Mouse (Mus musculus) cerebellum, adult (tissue): ENCODE results near the gene C1qtnf2.
A peak's percentile ranks its signal among the peaks of the same experiment; 100 is the strongest.

Experiments used
- ATAC-seq: cut with Nextera tagmentation; 2 replicates; pipeline ENCODE4 v1.9.2; 2017; ENCODE audit warnings: mild to moderate bottlenecking, moderate library complexity, mixed read lengths; ENCODE audit not compliant: insufficient number of reproducible peaks, low FRiP score, low TSS enrichment

C1qtnf2 gene

GRCm38 (mm10) chr11:43481672-43482522, 7.8 kb downstream of the C1qtnf2 start:
- no peak for ATAC-seq

- no peak for ATAC-seq
Observed at GRCm38 (mm10) chr11:43483122-43483792, 9.2 kb downstream of the C1qtnf2 start.

- 0 out of 2 replicates have a peak, but pooled peaks have one; percentile 20 for ATAC-seq
Observed at GRCm38 (mm10) chr11:43484057-43484456, 10.0 kb downstream of the C1qtnf2 start.

- no peak for ATAC-seq
Observed at GRCm38 (mm10) chr11:43484652-43485051, 10.6 kb downstream of the C1qtnf2 start.

GRCm38 (mm10) chr11:43485855-43486254, 11.8 kb downstream of the C1qtnf2 start:
- ATAC-seq = no peak

GRCm38 (mm10) chr11:43492663-43493062, 18.6 kb downstream of the C1qtnf2 start:
- peak; percentile 18; the same call in 1 of the 2 replicates for ATAC-seq

- 0 out of 2 replicates have a peak, but pooled peaks have one; percentile 37 for ATAC-seq
Observed at GRCm38 (mm10) chr11:43493815-43494409, 19.8 kb downstream of the C1qtnf2 start.

- no peak for ATAC-seq
Observed at GRCm38 (mm10) chr11:43495037-43495436, 21.0 kb downstream of the C1qtnf2 start.

GRCm38 (mm10) chr11:43495532-43495931, 21.5 kb downstream of the C1qtnf2 start:
- ATAC-seq = no peak

GRCm38 (mm10) chr11:43501256-43501655, 27.2 kb downstream of the C1qtnf2 start:
- ATAC-seq = no peak

GRCm38 (mm10) chr11:43505188-43505587, 31.1 kb downstream of the C1qtnf2 start:
- ATAC-seq = no peak

- no peak for ATAC-seq
Observed at GRCm38 (mm10) chr11:43507976-43508375, 33.9 kb downstream of the C1qtnf2 start.

GRCm38 (mm10) chr11:43509878-43510277, 35.8 kb downstream of the C1qtnf2 start:
- ATAC-seq = no peak

- ATAC-seq = no peak
Observed at GRCm38 (mm10) chr11:43512661-43513190, 38.6 kb downstream of the C1qtnf2 start.

- no peak for ATAC-seq
Observed at GRCm38 (mm10) chr11:43516344-43517021, 42.4 kb downstream of the C1qtnf2 start.

- ATAC-seq = peak; percentile 94
Observed at GRCm38 (mm10) chr11:43517641-43518040, 43.6 kb downstream of the C1qtnf2 start.

- ATAC-seq = no peak
Observed at GRCm38 (mm10) chr11:43518086-43518485, 44.0 kb downstream of the C1qtnf2 start.

- no peak for ATAC-seq
Observed at GRCm38 (mm10) chr11:43518821-43519220, 44.7 kb downstream of the C1qtnf2 start.

- ATAC-seq = no peak
Observed at GRCm38 (mm10) chr11:43520521-43520920, 46.4 kb downstream of the C1qtnf2 start.

- peak; percentile 11; the same call in 1 of the 2 replicates for ATAC-seq
Observed at GRCm38 (mm10) chr11:43528078-43528682, 54.1 kb downstream of the C1qtnf2 start.
